Mouse (Mus musculus) layer of hippocampus, postnatal 36 days (tissue): ENCODE data around the gene Abcg5. TPM values are rescaled to one million over a fixed set of nuclear protein-coding genes. Genes with fewer than 3 reads are reported as not detected.

Experiments
- DNase-seq, 2 experiments: peaks; one replicate each; pipeline ENCODE4 v3.0.0; 2022
- total RNA-seq, 2 experiments: library from RNA; stranded (reverse); gene quantifications; 2 replicates each; pipeline ENCODE4 v1.2.3; 2021

The Abcg5 gene
- total RNA-seq, 2 experiments from 2014 or later, result not detected

GRCm38 (mm10) chr17:84644292-84645050 is 38.3 kb downstream of the Abcg5 start:
- no peak for DNase-seq

- no peak for DNase-seq
Observed at GRCm38 (mm10) chr17:84642324-84642723, 40.5 kb downstream of the Abcg5 start.

GRCm38 (mm10) chr17:84641893-84642292 is 40.9 kb downstream of the Abcg5 start:
- DNase-seq, result no peak

- DNase-seq, result no peak
Observed at GRCm38 (mm10) chr17:84639796-84640378, 42.9 kb downstream of the Abcg5 start.

- DNase-seq, result no peak
Observed at GRCm38 (mm10) chr17:84637971-84638370, 44.8 kb downstream of the Abcg5 start.

- DNase-seq, result no peak
Observed at GRCm38 (mm10) chr17:84636328-84636727, 46.5 kb downstream of the Abcg5 start.

GRCm38 (mm10) chr17:84633443-84633842 is 49.4 kb downstream of the Abcg5 start:
- no peak for DNase-seq

GRCm38 (mm10) chr17:84631836-84632235 is 51.0 kb downstream of the Abcg5 start:
- no peak for DNase-seq

- DNase-seq, result no peak
Observed at GRCm38 (mm10) chr17:84628611-84629010, 54.2 kb downstream of the Abcg5 start.

GRCm38 (mm10) chr17:84627721-84628120 is 55.1 kb downstream of the Abcg5 start:
- DNase-seq, result no peak

GRCm38 (mm10) chr17:84626857-84627305 is 55.9 kb downstream of the Abcg5 start:
- DNase-seq, result no peak

- peak; percentile 81 to 86 for DNase-seq
Observed at GRCm38 (mm10) chr17:84626276-84626856, 56.4 kb downstream of the Abcg5 start, which contains the start of gene Dync2li1. Dync2li1 (plus strand) TSS chr17:84626496.

- no peak for DNase-seq
Observed at GRCm38 (mm10) chr17:84622873-84623272, 59.9 kb downstream of the Abcg5 start.

- DNase-seq, result no peak
Observed at GRCm38 (mm10) chr17:84622028-84622427, 60.8 kb downstream of the Abcg5 start.

- no peak for DNase-seq
Observed at GRCm38 (mm10) chr17:84621209-84621608, 61.6 kb downstream of the Abcg5 start.

GRCm38 (mm10) chr17:84620610-84621009 is 62.2 kb downstream of the Abcg5 start:
- DNase-seq, result no peak

GRCm38 (mm10) chr17:84620076-84620475 is 62.7 kb downstream of the Abcg5 start:
- no peak for DNase-seq

- no peak for DNase-seq
Observed at GRCm38 (mm10) chr17:84619112-84619511, 63.7 kb downstream of the Abcg5 start.

- no peak for DNase-seq
Observed at GRCm38 (mm10) chr17:84617953-84618352, 64.9 kb downstream of the Abcg5 start.

- no peak for DNase-seq
Observed at GRCm38 (mm10) chr17:84616526-84617074, 66.2 kb downstream of the Abcg5 start.

GRCm38 (mm10) chr17:84615811-84616210 is 67.0 kb downstream of the Abcg5 start:
- DNase-seq, result no peak

GRCm38 (mm10) chr17:84611971-84612370 is 70.8 kb downstream of the Abcg5 start:
- DNase-seq, result no peak

GRCm38 (mm10) chr17:84611500-84611899 is 71.3 kb downstream of the Abcg5 start:
- DNase-seq, result no peak
